Mouse (Mus musculus) spleen, adult 2 months (tissue): Measurements from ENCODE around the gene Mmp24.

Source experiments
- CTCF ChIP-seq: fragments of 200-500 bp; IDR thresholded peaks from 2 replicates; pipeline ENCODE4 v1.5.1; 2011; ENCODE audit warnings: mild to moderate bottlenecking, inconsistent platforms; ENCODE audit not compliant: insufficient read depth, insufficient read length, insufficient replicate concordance; ENCODE audit errors: extremely low read depth
- POLR2A ChIP-seq: fragments of 200-500 bp; IDR thresholded peaks from 2 replicates; pipeline ENCODE4 v1.6.1; 2011; ENCODE audit warnings: low read depth, low read length, inconsistent platforms

DNA sequence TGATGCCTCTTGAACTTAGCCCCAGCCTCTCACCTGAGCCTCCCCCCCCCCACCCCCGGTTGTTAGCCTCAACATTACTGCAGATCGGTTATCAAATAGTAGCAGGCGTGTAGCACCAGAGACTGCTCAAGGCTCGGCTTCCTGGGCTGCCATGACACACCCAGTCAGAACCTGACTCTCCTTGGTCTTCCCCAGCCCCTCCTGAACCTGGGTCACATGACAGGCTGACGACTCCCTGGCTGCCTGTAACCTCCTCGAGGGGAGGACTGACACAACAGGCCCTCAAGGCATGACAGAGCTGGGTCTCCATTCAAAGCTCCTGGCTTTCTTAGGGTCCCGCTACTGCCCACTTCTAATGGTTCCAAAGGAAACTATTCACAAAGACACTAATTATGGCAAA is 74.3 kb downstream of the Mmp24 start:
- TF ChIP-seq CTCF (no peak), POLR2A (no peak)
